Mouse (Mus musculus): ENCODE measurements around the gene Gm5039.
"Not testable (repeated sequence)": the region's sequence is repeated elsewhere in the genome, so short reads cannot be mapped to it uniquely, and the experiment has no call there.

DNA sequence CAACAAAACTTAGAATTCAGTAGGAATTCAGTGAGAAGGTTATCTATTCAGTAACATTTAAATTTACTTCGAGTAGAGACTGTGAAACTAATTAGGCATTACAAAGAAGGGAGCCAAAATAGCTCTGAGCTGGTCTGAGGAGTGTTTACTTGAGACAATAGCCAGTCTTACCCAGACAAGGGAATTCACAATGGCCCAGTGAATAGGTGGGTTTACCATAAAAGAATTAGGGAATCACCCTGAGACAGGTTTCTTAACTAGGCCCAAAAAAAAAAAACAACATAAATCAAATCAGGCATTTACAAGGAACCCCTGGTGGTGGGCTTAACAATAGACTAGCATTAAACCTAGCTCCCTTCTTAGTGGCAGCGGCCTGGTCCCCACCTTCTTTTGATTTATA lies 17.5 kb upstream of the Gm5039 start:
- not testable (repeated sequence) for TF ChIP-seq CTCF (IDR thresholded peaks at IDR 0.05); EP300 (IDR thresholded peaks at IDR 0.05; ENCODE audit: insufficient read depth, low read depth, low read length); POLR2A (IDR thresholded peaks at IDR 0.05; ENCODE audit: insufficient read depth, low read depth, low read length)

Data from heart, adult 2 months (tissue).